Mouse (Mus musculus) forebrain, postnatal 0 days (tissue): ENCODE measurements at regions not wholly inside any gene's neighbourhood (a gene's known extent, or its start where the extent isn't known, plus 50 kb on each side); places are given as distances from the start of the nearest gene placed in this dataset.

ENCODE experiments used
- ATAC-seq: fragments of 200-750 bp; cut with Nextera tagmentation; 2 replicates; pipeline ENCODE4 v1.8.0; 2017; ENCODE audit warnings: mild to moderate bottlenecking, moderate library complexity
- DNase-seq: peaks from one replicate; pipeline ENCODE4 v3.0.0-alpha.2; 2015
- H3K27ac ChIP-seq: fragments of 300-500 bp; sonication (generic); 2 replicates; pipeline ENCODE4 v1.5.1; 2014; ENCODE audit warnings: low read depth, mild to moderate bottlenecking, antibody characterized with exemption, low read length, moderate library complexity, mixed read lengths
- H3K27me3 ChIP-seq: fragments of 300-500 bp; sonication (generic); 2 replicates; pipeline ENCODE4 v1.6.1; 2014; ENCODE audit warnings: mild to moderate bottlenecking, low read length, mixed read lengths; ENCODE audit not compliant: insufficient read depth
- H3K36me3 ChIP-seq: fragments of 300-500 bp; sonication (generic); 2 replicates; pipeline ENCODE4 v1.6.1; 2014; ENCODE audit warnings: mild to moderate bottlenecking, moderate library complexity; ENCODE audit not compliant: insufficient read depth
- H3K4me1 ChIP-seq: fragments of 300-500 bp; sonication (generic); 2 replicates; pipeline ENCODE4 v1.6.1; 2014; ENCODE audit warnings: antibody characterized with exemption; ENCODE audit not compliant: insufficient read depth
- H3K4me2 ChIP-seq: fragments of 300-500 bp; sonication (generic); 2 replicates; pipeline ENCODE4 v1.6.1; 2014; ENCODE audit warnings: low read depth, mild to moderate bottlenecking, moderate library complexity
- H3K4me3 ChIP-seq: fragments of 300-500 bp; sonication (generic); 2 replicates; pipeline ENCODE4 v1.5.1; 2014; ENCODE audit warnings: low read depth, low read length, mixed read lengths
- H3K9ac ChIP-seq: fragments of 300-500 bp; sonication (generic); 2 replicates; pipeline ENCODE4 v1.6.1; 2014; ENCODE audit warnings: mild to moderate bottlenecking
- H3K9me3 ChIP-seq: fragments of 300-500 bp; sonication (generic); 2 replicates; pipeline ENCODE4 v1.6.1; 2016; ENCODE audit warnings: low read length
- CTCF ChIP-seq: sonication (generic); IDR thresholded peaks from 2 replicates; pipeline ENCODE4 v1.5.1; 2016; ENCODE audit warnings: antibody characterized with exemption, control low read depth, low read depth
- WGBS: fragments of 180-500 bp; shearing (Covaris S2); extraction: QIAGEN DNeasy Blood & Tissue Kit; methylation state at CpG from one replicate; pipeline ENCODE4 v1.1.7; 2014; 5-methylcytosine and 5-hydroxymethylcytosine counted together

GRCm38 (mm10) chr16:12884556-12884955, 224.9 kb upstream of the Ercc4 start:
- Histone ChIP-seq H3K4me1 (peaks cover 5% of the 10 kb centered on the region; the same call in 1 of the 2 replicates), H3K36me3 (no peaks in the 10 kb centered on the region), H3K27ac (no peak overlapping the region), H3K4me2 (no peak overlapping the region), H3K27me3 (no peaks in the 10 kb centered on the region), H3K4me3 (no peak overlapping the region), H3K9me3 (no peaks in the 10 kb centered on the region), H3K9ac (no peak overlapping the region)
- no peak for TF ChIP-seq CTCF
- ATAC-seq (0 out of 2 replicates have a peak, but pooled peaks have one; percentile 38), DNase-seq (no peak)
- 2% methylated on average over 3 of the region's 3 CpGs for WGBS

- DNase-seq = peak; percentile 26
Observed at GRCm38 (mm10) chr16:12886127-12886526, 223.4 kb upstream of the Ercc4 start.

GRCm38 (mm10) chr16:12887381-12887780, 222.1 kb upstream of the Ercc4 start:
- no peak overlapping the region for H3K9ac ChIP-seq
- no peaks in the 10 kb centered on the region for H3K36me3 ChIP-seq
- no peak overlapping the region for H3K4me2 ChIP-seq
- no peaks in the 10 kb centered on the region for H3K27me3 ChIP-seq
- no peak for ATAC-seq
- WGBS = 49% methylated on average over 2 of the region's 2 CpGs
- H3K9me3 ChIP-seq = no peaks in the 10 kb centered on the region
- TF ChIP-seq CTCF = no peak
- peaks cover 5% of the 10 kb centered on the region; the same call in 1 of the 2 replicates for H3K4me1 ChIP-seq
- no peak overlapping the region for H3K4me3 ChIP-seq
- no peak for DNase-seq
- no peak overlapping the region for H3K27ac ChIP-seq

More at GRCm38 (mm10) chr16:12886127-12886526, 223.4 kb upstream of the Ercc4 start:
- Histone ChIP-seq H3K9me3 (no peaks in the 10 kb centered on the region), H3K27ac (no peak overlapping the region), H3K4me1 (peaks cover 5% of the 10 kb centered on the region; the same call in 1 of the 2 replicates), H3K9ac (no peak overlapping the region), H3K36me3 (no peaks in the 10 kb centered on the region), H3K27me3 (no peaks in the 10 kb centered on the region), H3K4me2 (no peak overlapping the region), H3K4me3 (no peak overlapping the region)
- ATAC-seq = peak; percentile 38; the same call in 1 of the 2 replicates
- WGBS = 32% methylated on average over 1 of the region's 1 CpGs
- TF ChIP-seq CTCF = no peak

GRCm38 (mm10) chr16:12890094-12890493, 219.4 kb upstream of the Ercc4 start:
- 80% methylated on average over 1 of the region's 1 CpGs for WGBS

GRCm38 (mm10) chr16:12890545-12890944, 218.9 kb upstream of the Ercc4 start:
- H3K4me1 ChIP-seq = no peaks in the 10 kb centered on the region
- WGBS = 70% methylated on average over 3 of the region's 3 CpGs
- H3K9ac ChIP-seq = no peak overlapping the region
- no peak overlapping the region for H3K4me2 ChIP-seq
- DNase-seq = no peak
- ATAC-seq = no peak
- TF ChIP-seq CTCF = no peak
- no peaks in the 10 kb centered on the region for H3K27me3 ChIP-seq
- no peaks in the 10 kb centered on the region for H3K9me3 ChIP-seq
- no peak overlapping the region for H3K4me3 ChIP-seq
- H3K27ac ChIP-seq = no peak overlapping the region
- no peaks in the 10 kb centered on the region for H3K36me3 ChIP-seq

More at GRCm38 (mm10) chr16:12890094-12890493, 219.4 kb upstream of the Ercc4 start:
- DNase-seq = no peak
- Histone ChIP-seq H3K27me3 (no peaks in the 10 kb centered on the region), H3K4me3 (no peak overlapping the region), H3K4me2 (no peak overlapping the region), H3K9ac (no peak overlapping the region), H3K4me1 (no peaks in the 10 kb centered on the region), H3K36me3 (no peaks in the 10 kb centered on the region), H3K9me3 (no peaks in the 10 kb centered on the region), H3K27ac (no peak overlapping the region)
- TF ChIP-seq CTCF = no peak
- ATAC-seq = no peak

DNA sequence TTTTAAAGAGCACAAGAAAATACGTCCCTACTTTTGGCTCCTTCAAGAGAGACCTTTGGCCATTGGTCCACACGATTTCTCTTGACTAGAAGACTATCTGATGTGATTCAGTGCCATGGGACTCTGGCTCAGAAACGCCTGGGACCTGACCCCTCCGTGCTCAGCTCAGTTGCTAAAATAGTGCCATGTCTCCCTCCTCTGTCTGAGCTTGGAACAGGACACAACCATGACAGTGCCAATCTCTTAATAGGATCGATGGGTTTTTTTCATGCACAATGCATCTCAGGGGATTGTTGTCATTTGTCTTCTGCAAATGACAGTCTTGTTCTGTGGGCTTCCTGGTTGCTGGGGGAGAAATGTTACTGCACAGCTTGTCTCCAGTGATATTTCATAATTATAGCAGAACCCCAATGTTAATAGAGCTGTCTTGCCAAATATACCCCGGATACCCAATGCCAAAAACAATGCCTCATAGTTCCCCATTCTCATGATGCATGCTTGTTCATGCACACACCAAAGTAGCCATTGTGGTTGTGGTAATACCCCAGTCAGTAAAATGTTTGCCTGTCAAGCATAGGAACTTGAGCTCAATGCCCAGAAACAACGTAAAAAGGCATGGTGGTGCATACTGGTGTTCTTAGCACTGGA, 216.7 kb upstream of the Ercc4 start:
- H3K27me3 ChIP-seq = no peaks in the 10 kb centered on the region
- H3K27ac ChIP-seq = no peak overlapping the region
- H3K4me2 ChIP-seq = no peak overlapping the region
- H3K4me3 ChIP-seq = no peak overlapping the region
- H3K9me3 ChIP-seq = no peaks in the 10 kb centered on the region
- no peaks in the 10 kb centered on the region for H3K4me1 ChIP-seq
- H3K9ac ChIP-seq = no peak overlapping the region
- no peak for DNase-seq
- WGBS = 82% methylated on average over 7 of the region's 7 CpGs
- H3K36me3 ChIP-seq = no peaks in the 10 kb centered on the region
- TF ChIP-seq CTCF = peak; percentile 31; the same call in 1 of the 2 replicates
- ATAC-seq = no peak

DNA sequence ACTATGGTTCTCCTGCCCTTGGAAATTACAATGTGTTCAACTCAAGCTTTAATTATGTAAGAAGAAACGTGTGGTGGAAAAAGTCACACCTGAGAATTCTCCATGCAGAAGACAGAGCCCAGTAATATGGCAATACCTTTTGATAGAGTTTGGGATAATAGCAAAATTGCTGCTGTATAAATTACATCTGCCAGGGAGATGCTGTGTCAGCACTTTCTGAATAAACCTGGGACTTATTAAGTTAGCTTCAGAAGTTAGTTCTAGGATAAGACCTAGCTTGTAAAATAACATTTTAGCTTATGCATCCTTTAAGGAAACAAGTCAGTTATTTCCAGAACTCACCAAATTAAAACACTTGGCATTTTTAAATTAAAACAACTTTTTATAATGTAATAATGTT, 212.2 kb upstream of the Ercc4 start:
- no peaks in the 10 kb centered on the region for H3K4me1 ChIP-seq
- 0 out of 2 replicates have a peak, but pooled peaks cover 4% of the 10 kb centered on the region for H3K9me3 ChIP-seq
- no peak overlapping the region for H3K4me2 ChIP-seq
- no peak for TF ChIP-seq CTCF
- no peak for ATAC-seq
- H3K27ac ChIP-seq = no peak overlapping the region
- H3K9ac ChIP-seq = no peak overlapping the region
- H3K36me3 ChIP-seq = no peaks in the 10 kb centered on the region
- 84% methylated on average over 1 of the region's 1 CpGs for WGBS
- H3K4me3 ChIP-seq = no peak overlapping the region
- no peak for DNase-seq
- no peaks in the 10 kb centered on the region for H3K27me3 ChIP-seq
